Mouse (Mus musculus): ENCODE measurements around the gene Ociad1.

Ociad1 gene

DNA sequence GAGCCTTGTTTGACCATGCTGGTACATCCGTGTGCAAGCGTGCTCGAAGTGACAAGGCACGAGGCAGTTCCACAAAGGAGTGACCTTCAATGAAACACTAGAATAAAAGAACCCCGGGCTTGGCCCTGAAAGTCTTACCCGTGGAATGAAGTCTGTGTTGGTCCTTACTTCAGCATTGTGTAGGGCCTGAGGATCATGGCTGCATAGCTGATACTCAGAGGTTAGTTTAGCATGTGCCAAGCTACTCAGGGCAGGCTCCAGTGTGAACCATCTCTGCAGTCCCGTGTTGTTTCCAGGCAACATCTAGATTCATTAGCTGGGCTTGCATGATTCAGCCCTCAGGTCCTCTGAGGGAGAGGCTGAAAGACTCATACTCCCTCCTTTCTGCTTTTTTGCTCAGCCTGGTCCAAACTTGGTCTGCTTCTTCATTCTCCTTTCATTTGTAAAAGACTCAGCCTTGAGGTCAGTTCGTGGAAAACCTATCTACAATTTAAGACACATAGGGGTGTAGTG, 48.2 kb downstream of the Ociad1 start, which contains the start of gene Ociad2:
Gene Ociad2, minus strand, starts transcription at position 306 of the 513 bp plus-strand sequence.
- no peak for DNase-seq

DNA sequence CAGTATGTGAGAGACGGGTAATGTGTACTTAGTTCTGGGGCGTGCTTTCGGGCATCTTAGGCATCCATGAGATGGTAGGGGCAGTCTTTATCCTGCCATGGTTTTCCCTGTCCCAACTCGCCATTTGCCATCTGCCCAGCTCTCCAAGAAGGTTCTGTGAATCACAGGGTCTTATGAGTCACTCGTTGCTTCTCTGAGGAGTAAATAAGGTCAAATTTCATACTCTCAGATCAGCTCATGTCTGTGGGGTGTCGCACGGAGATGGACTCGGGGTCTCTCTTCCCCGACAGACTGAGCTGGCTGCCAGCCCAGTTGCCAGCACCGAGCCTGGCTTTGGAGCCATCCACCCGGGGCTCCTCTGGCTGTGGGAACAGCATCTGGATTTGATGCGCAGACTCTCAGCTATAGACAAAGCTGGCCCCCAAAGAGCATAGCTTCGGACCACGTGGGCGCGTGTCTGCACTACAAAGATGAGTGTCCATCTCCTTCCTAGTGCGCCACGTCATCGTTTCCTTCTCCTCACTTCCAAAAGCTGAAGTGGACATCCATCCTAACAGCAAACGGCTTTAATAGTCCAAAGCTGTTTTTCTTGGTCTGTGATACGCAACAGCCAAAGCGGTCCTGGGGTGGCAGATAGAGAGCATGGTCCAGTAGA, 50.2 kb downstream of the Ociad1 start:
- DNase-seq, result no peak

DNA sequence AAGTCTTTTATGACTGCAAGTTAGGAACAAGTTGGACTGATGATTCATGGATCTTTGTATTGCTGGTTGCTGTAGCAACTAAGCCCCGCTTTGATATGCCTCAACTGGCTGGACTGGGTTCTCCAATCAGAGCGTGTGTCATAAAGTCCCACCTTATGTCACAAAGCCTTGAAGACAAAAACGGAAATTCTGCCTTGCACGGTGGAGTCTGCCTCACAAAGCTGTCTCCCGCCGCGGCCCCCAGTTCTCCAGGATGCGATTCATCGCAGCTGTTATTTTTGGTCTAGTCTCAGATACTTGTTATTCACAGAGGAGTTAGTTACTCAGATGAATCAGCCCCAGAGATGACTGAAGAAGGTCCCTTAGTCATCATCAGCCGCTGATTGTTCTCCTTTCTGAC, 51.7 kb downstream of the Ociad1 start:
- peak; percentile 18 for DNase-seq

DNA sequence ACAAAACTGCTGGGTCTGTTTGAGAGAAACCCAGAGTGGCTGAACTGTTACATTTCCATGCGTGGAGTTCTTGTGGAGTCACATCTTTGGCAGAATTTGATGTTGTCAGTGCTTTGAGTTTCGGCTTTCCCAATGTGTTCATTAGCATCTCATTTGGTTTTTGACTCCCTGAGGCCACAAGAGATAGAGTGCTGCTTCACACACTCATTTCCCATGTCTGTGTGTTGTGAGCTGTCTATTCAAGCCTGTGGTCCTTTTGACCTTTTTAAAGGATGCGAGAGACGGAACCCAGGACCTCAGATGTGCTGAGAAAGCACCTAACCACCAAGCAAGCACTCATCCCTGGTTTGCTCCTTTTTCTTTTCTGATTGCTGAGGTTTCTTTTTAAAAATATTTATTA, 52.7 kb downstream of the Ociad1 start:
- DNase-seq, result no peak

DNA sequence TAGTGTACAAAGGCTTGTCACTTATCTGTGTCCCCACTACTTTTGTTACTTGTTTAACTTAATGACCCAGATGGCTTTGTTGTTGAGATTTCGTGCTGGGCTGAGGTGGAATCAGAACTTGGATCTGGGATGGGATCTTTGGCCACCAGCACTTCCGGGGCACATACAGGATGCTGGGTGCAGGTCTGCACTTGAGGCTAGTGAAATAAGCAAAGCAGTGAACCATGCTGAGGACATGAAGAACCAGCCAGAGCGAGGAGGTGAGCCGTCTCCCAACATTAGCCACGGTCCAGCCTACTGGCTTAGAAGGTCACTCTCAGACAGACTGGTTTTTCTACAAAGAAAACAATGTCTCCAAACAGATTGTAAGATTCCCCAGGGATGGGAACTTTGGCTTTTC, 56.9 kb downstream of the Ociad1 start:
- DNase-seq, result no peak

DNA sequence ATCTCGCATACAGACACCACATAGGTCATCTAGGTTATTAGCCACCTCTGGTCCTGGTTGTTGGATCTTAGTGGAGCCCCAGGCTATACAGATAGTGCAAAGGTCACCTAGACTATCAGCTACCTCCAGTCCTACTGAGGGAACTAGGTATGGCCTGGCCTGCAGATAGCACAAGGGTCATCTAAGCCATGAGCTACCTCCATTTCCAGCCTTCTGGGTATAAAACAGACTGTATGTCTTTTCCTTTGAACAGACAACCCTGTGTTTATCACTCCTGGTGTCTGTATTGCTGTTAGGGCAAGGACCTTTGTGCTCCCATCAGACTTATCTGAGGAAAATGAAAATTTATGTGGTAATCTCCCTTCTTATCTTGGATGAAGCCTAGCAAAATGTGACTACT, 59.2 kb downstream of the Ociad1 start:
- no peak for DNase-seq

DNA sequence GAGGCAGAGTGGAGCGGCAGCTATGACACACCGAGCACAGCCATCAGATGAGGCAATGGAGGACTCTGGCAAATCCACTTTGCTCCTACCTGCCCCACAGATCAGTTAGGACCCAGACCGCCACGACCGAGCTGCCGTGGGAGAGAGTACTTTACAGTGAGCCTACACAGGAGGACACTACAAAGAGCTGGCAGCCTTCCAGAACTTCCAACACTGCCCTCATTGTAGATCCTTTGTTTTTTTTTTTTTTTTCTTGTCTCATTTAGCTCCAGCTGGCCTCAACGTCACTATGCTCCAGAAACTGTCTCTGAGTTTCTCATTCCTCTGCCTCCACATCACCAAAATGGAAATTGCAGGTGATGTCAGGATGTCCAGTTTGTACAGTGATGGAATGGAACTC, 60.9 kb downstream of the Ociad1 start:
- DNase-seq, result no peak

DNA sequence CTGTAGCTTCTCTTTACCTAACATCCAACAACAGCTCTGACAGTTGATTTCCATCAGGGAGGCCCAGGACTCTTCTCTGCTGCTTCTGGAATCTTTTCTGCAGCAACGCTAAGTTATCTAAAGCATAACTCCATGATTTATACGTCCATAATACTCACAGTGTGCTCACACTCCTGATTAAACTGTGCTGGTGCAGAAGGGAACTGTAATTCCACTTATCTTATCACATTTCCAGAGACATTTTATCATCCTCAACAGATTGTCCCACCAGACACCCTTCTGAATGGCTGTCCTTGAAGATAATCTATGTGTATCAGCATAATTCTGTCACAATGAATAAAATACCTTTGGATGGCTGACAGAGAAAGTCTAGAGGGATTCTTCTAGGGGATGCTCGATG, 61.4 kb downstream of the Ociad1 start:
- DNase-seq, result no peak

DNA sequence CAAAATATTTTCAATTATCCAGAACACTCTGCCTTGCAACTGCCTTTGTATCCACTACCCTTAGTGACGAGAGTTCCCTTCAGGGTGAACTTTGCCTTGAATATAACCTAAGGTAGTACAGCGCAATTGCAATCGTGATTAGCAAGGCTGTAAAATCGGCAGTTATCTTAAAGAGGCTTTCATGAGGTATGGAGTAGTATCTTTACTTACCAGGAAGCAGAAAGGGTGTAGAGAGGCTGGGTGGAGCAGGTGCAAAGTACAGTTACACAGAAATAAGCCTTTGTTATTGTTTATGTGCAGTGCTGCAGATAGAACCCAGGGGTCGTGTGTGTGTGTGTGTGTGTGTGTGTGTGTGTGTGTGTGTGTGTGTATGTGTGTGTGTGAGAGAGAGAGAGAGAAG, 62.8 kb downstream of the Ociad1 start:
- no peak for DNase-seq

DNA sequence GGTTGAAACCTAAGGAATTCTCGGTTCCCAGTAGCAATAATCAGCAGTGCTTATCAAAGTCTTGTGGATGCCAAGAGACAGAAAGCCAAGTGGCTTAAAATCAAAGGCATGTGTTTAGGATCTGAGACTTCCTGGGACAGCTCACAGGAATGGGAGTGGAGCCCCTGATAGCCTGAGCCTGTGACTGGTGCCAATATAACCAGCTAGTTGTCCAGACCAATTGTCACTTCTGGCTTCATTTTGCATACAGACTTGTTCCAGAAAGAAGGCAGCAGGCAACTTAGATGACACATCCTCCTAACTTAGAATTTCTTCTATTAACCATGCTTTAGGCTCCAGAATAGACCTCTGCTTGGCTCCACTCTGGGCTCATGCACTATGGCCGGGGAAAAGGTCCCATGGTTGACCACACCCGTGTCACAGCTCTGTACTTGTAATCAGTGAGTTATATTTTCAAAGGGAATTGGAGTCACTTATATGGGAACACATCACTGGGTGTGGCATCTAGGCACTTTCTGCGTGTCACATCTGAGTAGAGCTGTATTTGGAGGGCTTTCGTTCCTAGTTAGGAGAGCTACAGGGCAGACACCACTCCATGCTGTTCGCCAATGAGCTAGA, 66.7 kb downstream of the Ociad1 start:
- DNase-seq, result no peak

DNA sequence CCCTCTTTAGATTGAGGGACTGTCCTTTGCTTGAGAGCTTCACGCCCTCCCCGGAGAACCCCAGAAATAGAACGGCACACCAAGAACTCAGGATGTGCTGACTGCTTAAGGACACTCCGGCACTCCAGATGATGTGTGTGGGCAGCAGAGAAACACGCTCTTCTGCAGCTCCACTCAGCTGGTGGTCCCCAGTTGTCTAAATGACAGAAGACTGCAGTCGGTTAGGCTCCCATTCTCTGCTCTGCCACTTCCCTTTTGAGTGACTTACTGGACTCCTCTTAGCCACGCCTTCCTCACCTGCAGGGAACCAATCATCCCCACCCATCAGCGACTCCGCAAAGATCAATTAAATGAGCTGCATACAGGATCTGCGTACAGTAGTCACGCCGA, 67.2 kb downstream of the Ociad1 start:
- DNase-seq, result no peak

DNA sequence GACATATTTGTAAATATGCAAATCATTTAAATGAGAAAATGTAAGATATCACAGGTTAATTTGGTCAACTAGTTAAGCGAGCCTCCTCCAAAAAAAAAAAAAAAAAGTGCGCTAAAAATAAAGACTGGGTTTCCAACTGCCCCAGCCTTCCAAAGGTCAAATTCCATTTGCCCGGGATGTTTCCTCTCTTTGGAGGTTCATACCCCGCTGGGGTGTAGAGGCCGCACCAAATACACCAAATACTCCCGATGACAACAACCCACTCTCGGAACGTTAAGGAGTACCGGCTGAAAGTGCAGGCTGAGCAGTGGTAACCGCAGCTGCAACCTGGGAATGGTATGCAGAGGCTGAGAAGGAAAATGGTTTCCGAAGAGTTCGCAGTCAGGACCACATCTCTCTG, 67.7 kb downstream of the Ociad1 start:
- no peak for DNase-seq

DNA sequence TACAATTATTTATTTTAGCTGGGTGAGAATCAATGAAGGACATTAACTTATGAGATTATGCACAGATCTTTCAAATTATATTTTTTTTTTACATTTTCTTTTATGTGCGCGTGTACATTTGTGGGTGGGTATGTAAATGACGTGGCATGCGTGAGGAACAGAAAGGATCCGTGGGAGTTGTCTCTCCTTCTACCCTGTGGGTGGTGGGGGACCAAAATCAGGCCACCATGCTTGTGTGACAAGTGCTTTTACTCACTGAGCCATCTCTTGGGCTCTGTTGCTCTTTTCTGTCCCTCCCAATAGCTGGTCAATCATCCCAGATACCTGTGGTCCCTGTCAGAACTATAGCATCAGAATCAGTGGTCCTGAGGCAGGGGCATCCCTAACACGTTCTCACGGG, 69.8 kb downstream of the Ociad1 start:
- DNase-seq, result no peak

DNA sequence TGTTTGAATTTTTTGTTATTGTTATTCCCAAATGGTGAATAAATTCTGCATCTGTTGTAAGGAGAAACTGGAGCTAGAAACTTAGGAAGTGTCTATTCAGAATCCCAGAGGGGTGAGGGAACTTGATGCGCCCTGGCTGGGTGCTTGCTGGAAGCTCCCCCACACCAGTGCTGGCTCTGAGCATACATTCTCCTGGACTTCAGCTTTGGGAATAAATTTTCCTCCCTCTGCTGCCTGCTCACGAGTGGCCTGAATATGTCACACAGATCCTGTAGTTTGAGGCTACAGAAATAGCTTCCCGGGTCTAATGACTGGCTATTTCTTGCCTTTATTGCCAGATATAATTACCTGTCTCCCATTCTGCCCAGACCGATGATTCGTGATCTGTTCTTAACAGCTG, 70.2 kb downstream of the Ociad1 start:
- DNase-seq, result no peak
